Mouse (Mus musculus) thymus, postnatal 0 days (tissue): Measurements from ENCODE around the gene Txnrd1. TPM values are rescaled to one million over a fixed set of nuclear protein-coding genes. Genes with fewer than 3 reads are reported as not detected.

Source experiments
- DNase-seq: peaks from one replicate; pipeline ENCODE4 v3.0.0-alpha.2; 2015; ENCODE audit warnings: low spot score
- polyA plus RNA-seq: library from polyadenylated mRNA; unstranded; fragments of >200 nt; fragmentation: Nextera tagmentation; extraction: Ambion mirVana; gene quantifications from 2 replicates; pipeline ENCODE4 v1.2.1, GENCODE M21; 2015

Gene Txnrd1
- polyA plus RNA-seq, result 58.5 and 61.6 TPM in 2 replicates

GRCm38 (mm10) chr10:82833926-82834325 is at the start of gene Txnrd1:
Gene Txnrd1 (plus strand): TSS chr10:82833951.
- DNase-seq, result no peak

DNA sequence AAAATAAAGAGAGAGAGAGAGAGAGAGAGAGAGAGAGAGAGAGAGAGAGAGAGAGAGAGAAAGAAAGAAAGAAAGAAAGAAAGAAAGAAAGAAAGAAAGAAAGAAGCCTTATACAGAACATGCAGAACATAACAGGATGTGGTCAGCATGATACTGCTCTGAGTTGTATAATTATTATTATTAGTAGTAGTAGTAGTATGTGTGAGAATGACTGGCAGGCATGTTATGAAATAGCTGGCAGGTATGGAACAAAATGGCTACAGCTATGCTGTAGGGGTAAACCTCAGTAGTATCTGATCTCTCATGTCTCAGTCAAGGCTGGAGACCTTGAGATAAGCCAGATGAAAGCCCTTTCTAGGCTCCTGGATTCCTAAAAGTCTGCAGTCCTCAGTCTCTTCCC is 44.6 kb upstream of the Txnrd1 start:
- DNase-seq, result no peak

DNA sequence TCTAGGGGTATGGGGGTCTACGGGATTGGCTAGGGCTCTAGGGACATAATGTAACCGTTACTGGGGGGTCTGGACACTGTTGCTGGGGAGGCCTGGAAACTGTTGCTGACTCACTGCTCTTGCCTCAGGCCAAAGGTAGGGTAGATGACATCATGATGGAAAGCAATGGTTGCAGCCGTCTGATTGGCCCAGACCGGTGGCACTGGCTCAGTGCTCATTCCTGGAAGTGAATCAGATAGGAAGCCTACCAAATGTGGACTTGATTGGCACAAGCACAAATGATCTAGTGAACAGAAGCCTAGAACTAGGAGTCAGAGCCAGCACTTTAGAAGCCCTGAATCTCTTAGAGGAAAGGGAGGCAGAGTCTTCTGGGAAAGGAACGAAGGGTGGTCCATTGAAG is 43.2 kb upstream of the Txnrd1 start:
- no peak for DNase-seq

DNA sequence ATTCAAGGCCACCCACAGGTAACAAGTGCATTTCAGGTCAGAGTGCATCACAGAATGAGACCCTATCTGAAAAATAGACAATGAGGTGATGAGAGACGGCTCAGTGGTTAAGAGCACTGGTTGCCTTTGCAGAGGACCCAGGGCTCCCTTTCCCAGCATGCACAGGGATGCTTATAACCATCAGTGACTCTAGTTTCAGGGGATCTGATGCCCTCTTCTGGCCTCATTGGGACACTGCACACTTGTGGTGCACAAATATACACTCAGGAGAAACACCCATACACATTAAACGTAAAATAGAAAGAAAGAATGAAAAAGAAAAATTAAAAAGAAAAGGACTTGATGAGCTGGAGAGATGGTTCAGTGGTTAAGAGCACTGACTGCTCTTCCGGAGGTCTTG is 42.0 kb upstream of the Txnrd1 start:
- DNase-seq, result no peak

- DNase-seq, result no peak
These were observed 41.4 kb upstream of the Txnrd1 start for GRCm38 (mm10) chr10:82792311-82792710.

GRCm38 (mm10) chr10:82795071-82795731 is 38.5 kb upstream of the Txnrd1 start:
- peak; percentile 35 for DNase-seq

- no peak for DNase-seq
These were observed 38.0 kb upstream of the Txnrd1 start for GRCm38 (mm10) chr10:82795767-82796166.

GRCm38 (mm10) chr10:82796471-82797118 is 37.2 kb upstream of the Txnrd1 start:
- peak; percentile 63 for DNase-seq

DNA sequence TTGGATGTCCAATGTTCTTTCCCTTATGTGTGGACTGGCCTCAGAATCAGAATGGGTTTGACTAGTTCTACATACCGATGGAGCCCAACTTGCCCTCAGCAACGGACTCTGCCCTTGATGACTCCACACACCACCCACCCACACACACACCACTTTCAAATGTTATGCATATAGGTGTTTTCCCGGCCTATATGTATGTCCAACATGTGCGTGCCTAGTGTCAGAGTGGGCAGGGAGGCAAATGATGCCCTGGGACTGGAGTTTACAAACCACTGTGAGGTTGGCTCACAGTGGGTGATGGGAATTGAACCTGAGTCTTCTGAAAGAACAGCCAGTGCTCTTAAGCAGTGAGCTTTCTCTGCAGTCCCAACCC is 36.6 kb upstream of the Txnrd1 start:
- DNase-seq, result no peak

DNA sequence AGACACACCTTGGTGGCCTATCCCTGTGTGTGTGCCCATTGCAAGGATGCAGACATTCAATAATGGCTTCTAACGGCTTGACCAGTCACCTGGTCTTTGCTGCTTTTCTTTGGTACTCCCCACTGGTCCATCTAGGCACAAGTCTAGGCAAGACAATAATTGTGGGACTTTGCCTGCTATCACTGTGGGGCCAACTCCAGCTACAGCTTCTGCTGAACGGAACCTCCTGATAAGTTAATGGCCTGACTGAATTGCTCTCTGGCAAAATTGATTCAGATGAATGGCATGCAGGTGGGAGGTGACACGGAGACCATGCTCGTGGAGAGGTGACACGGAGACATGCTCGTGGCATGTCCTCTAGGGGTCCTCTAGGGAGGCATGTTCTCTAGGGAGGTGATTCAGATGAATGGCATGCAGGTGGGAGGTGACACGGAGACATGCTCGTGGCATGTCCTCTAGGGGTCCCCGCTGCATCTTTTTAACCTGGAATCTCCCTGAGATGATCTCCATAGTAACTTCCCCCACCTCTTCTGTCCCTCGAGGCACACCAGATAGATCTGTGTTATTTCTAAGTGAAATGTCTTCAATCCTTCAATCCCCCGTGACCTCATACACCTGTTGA is 35.3 kb upstream of the Txnrd1 start:
- peak; percentile 41 for DNase-seq

GRCm38 (mm10) chr10:82800094-82800493 is 33.7 kb upstream of the Txnrd1 start:
- DNase-seq, result no peak

DNA sequence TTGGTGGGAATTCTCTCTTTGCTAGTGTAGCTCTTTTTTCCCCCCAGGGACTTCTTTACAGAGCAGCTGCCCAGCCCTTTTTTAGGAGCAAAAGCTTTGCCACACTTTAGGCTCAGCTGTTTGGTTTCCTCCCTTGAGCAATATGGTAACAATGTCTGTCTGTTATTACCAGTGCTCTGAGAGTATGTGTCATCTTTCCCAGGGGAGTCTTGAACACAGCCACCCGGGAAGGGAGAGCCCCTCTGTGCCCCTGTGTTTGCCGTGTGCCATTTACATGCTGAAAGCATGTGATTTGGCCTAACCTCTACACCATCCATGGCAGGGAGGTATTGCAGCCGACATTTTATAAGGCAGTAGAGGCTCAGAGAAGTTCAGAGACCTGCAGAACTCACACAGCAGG is 29.4 kb upstream of the Txnrd1 start:
- DNase-seq, result no peak

DNA sequence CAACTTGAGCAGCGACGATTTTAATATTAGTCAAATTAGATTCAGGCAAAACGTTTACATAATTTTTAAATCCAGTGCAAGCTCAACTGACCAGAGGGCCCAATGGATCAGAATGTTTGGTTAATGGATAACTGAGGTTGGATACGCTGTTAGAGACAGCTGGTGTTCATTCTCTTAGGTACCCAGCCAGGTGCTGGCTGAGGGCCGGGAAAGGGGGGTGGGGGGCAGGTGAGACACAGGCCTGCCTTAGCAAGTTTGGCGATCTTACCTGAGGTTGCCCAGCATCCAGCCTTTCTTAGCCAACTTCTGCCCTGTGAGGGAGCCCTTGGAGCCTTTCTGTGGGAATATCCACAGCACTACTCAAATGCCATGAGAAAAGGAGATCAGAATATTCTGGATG is 28.6 kb upstream of the Txnrd1 start:
- DNase-seq, result no peak

- no peak for DNase-seq
These were observed 27.3 kb upstream of the Txnrd1 start for GRCm38 (mm10) chr10:82806414-82806813.

GRCm38 (mm10) chr10:82807238-82807637 is 26.5 kb upstream of the Txnrd1 start:
- DNase-seq, result no peak

- DNase-seq, result no peak
These were observed 25.6 kb upstream of the Txnrd1 start for GRCm38 (mm10) chr10:82808155-82808554.

- no peak for DNase-seq
These were observed 24.9 kb upstream of the Txnrd1 start for GRCm38 (mm10) chr10:82808891-82809290.

GRCm38 (mm10) chr10:82809352-82809751 is 24.4 kb upstream of the Txnrd1 start:
- no peak for DNase-seq

DNA sequence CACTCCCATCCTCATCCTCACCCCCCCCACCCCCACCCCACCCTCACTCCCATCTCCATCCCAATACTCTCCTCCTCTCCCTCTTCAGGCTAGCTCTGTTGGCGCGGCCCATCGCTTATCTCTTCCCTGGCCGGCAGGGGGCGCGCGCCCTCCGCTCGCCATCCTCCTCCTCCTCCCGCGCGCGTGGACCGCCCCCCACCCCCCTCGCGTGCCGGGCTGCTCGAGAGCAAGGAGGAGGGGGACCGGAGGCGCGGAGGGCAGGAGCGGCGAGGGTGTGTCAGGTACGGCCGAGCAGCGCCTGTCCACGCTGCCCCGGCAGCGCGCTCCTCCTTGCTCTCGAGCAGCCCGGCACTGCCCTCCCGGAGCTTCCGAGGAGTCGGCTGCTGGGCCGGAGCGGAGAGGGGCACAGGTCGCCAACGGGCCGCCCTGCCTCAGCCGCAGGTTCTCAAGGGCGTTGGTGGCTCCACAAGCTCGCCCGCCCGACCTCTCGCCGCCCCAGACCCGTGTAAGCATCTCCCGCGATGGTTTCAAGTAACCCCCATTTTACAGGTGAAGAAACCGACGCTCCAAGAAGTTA is 21.8 kb upstream of the Txnrd1 start:
- peak; percentile 86 for DNase-seq

GRCm38 (mm10) chr10:82814096-82814970 is 19.4 kb upstream of the Txnrd1 start:
- peak; percentile 74 for DNase-seq

DNA sequence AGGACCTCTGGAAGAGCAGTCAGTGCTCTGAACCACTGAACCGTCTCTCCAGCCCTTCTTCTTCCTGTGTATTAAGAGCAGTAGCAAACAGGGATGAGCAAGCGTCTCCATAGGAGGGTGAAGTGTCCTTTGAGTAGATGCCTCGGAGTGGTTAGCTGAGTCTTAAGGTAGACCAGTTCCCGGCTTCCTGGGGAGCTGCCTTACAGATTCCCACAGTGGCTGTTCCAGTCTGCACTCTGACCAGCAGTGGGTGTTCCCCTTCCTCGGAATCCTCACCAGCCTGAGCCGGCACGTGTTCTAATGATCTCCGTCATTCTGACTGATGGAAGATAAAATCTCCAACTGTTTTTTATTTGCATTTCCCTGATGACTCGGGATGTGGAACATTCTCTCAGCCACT is 17.3 kb upstream of the Txnrd1 start:
- DNase-seq, result no peak
